Mouse (Mus musculus) kidney, adult 18-20 months (tissue): ENCODE results near the gene Zfp827.
"Not testable (repeated sequence)": the region's sequence is repeated elsewhere in the genome, so short reads cannot be mapped to it uniquely, and the experiment has no call there.

Source experiments
- DNase-seq: peaks from one replicate; pipeline ENCODE4 v3.0.0; 2021

Zfp827 gene

DNA sequence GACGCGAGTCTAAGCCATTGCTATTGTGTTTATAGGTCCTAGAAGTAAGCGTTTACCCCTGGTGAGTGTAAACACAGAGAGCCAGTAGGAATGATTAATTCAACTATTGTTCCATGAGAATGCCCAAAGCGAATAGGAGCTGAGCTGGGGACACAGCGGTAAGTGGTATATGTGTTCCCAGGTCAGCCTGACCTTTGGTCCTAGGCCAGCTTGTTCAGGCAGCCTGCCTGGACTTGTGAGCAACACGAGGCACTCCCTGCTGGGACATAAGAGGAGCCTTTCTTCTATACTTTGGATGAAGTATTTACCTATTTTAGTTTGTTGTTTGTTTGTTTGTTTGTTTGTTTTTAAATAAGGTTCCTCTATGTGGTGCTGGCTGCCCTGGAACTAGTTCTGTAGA, 86.3 kb downstream of the Zfp827 start:
- peak; percentile 59 for DNase-seq

DNA sequence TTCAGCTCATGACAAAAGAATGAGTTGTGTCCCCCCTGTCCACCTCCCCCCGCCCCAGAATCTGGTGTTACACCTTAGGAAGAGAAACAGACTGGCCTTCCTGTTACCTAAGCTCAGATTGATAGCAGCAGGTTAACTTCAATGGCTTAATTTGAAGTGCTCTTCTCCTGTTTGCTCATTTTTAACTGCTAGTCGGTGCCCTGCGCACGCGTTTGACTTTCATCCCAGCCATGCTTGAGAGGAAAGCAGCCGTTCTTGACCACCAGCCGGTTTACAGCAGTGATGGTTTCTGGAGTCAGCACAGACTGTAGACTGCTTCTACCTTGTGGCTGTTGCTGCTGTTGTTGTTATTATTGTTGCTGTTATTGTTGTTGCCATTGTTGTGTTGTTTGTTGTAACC, 88.2 kb downstream of the Zfp827 start:
- no peak for DNase-seq

DNA sequence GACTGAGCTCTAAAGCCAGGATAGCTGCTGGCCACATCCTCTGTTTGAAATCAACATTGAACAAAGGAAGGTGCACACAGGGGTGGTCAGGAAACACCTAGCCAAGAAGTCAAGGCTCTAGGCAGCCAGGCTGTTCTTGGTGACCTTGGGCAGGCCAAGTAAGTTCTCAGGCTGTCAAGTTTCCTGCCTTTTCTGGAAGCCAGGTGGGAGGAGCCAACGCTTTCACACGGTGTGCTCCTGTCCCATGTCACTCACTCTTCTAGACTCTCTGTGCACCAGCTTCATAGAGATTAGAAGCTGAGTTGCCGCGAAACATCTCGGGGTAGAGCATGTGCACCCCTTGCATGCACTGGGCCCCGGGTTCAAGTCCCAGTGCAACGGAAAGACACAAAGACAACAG, 89.5 kb downstream of the Zfp827 start:
- DNase-seq, result no peak

DNA sequence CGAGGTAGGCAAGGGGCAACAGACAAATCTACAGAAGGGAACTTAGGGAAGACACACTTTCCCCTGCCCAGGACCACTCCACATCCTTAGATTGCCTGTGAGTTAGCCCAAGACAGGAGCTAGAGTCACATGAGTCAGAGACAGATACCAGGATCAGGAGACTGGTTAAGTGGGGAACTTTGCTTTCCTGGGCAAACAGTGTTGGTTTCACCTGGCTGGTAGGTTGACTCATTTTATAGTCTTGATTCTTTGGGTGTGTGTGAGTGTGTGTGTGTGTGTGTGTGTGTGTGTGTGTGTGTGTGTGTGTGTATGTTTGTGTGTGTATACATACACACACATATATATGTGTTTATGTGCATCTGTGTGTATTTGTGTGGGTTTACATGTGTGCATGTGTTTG, 93.4 kb downstream of the Zfp827 start:
- no peak for DNase-seq

DNA sequence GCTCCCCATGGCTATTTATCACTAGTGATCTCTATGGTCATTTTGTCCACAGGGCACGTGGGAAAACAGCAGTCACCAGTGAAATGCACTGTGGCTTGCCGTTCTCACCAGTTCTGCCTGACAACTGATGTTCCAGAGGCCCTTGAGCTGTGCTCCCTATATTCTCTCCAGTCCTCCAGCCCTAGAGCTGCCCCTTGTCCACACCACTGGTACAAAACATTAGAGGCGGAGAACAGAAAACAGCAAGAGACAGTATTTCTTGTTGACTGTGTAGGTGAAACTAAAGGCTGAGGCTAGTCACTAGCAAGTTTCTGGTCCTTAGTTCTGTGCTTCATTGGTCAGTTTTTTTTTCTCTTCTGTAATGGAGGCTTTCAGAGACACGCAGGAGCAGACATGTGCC, 96.0 kb downstream of the Zfp827 start:
- no peak for DNase-seq

DNA sequence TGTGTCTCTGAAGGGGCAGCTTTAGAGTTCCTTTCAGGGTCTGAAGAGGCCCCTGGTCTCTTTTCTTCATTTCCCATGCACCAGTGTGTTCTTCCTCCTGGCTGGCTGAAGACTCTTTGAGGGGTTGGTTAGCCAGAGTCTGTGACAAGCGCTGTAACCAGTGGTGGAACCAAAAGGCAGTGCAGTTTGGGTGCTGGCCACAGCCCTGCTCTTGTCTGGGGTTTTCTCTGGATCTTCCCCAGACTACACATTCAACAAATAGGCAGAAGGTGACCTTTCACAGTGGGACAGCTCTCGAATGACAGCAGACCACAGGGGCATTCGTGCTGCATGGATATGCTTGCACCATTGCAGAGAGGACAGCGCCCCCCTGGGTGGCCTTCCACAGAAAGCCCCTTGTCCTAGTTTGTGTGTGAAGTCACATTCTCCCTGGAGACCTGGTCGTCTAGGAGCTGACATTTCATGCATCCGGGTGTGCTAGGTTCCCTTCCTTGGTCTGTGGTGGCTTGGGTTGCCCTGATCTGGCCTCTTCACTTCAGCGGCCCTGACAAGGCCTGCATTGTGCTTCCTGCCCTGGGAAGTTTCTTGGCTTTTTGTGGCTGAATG, 99.1 kb downstream of the Zfp827 start:
- no peak for DNase-seq

DNA sequence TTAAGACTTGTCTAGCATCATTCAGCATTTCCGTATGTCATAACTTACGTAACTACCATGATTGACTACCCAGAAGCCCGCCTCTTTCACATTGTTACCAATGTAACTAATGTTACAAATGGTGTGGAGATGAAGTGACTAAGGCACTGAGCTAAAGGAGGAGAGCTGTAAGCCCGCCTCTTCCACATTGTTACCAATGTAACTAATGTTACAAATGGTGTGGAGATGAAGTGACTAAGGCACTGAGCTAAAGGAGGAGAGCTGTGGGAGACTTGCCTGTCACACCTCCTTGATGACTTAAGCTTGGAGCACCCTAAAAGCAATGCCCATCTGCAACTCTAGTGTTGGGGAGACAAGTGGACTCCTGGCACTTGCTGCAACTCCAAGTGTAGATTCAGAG, 100.3 kb downstream of the Zfp827 start:
- not testable (repeated sequence) for DNase-seq

DNA sequence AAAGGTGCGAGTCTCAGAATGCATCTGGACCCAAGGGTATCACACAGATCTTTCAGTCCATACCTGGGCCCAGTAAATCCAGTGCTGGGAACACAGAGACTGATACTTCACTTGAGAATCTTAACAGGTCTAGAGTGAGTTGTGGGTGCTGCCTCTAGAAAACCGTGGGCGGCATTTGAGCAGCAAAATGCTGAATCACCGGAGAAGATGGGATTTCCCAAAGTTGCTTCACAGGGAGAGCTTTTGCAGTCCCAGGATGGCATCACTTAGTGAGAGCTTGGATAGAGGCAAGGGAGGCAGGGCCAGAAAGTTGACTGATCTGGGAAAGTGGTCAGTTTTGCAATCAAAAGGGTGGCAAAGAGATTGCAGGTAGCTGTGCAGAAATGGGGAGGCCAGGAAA, 111.4 kb downstream of the Zfp827 start:
- no peak for DNase-seq

DNA sequence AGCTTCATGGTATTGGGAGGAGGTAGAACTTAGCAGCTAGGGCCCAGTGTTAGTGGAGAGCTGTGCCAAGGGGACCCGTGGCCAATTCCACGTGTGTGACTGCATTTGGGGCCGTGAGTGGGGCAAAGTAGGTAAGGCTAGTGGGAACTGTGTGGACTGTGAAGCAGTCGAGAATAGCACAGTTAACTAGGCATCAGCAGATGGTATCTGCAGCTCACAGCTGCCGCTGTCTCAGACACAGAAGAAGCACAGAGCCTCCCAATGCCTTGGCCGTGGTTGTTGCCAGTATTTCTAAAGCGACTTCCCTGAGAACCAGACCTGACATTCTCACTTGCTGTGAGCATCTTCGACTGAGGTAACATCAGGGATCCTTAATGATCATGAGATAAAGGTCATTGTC, 112.7 kb downstream of the Zfp827 start:
- no peak for DNase-seq

DNA sequence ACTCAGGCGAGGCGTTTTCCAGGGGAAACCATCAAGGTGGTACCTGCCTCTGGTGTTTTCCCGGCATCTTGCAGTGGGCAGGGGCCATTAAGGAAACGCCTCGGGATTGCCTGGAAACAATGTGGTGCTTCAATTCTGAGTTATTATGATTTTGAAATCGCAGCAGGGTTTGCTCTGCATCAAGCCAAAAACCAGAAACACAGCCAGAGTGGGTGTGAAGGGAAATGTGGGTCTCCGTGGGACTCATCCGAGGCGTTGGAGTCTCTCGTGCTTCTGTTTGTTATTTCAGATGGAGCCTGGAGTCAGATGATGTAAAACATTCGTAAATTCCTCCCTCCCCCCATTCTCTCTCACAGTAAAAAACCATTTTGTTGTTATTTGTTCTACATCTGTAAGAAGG, 113.4 kb downstream of the Zfp827 start:
- no peak for DNase-seq

DNA sequence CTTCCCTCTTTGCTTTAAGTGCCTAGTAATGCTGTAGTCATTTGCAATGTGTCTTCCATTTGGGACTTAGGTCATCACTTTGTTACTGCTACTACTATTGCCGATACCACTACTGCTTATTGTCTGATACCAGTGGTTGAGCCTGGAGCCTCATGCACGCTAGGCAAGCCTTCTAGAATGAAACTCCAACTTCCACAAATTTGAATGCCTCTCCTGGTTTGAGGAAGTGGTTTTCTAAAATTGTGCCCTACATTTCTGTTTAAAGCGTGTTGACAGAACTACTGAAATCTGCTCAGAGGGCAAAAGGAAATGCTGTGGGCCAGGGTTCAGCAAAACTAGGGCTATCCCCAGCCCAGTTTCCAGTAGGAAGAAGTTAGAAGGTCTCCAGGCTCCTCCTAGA, 115.5 kb downstream of the Zfp827 start:
- no peak for DNase-seq

DNA sequence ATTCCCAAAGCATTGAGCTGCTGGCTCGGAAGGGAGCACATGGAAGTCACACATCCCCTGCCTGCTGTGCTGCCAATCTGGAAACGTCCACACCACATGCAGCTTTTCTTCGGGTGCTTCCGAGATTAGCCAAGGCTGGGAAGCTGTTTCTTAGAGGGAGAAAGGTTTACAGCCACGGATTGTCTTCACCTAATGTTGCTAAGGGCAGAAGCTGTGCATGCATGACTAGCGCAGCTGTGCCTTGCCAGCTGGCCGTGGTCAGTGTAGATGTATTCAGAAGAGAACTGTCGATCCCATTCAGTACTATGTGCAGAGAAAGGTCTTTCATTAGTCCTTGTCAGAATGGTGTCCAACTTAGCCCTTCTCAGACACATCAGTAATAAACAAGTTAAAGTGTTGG, 117.0 kb downstream of the Zfp827 start:
- no peak for DNase-seq

DNA sequence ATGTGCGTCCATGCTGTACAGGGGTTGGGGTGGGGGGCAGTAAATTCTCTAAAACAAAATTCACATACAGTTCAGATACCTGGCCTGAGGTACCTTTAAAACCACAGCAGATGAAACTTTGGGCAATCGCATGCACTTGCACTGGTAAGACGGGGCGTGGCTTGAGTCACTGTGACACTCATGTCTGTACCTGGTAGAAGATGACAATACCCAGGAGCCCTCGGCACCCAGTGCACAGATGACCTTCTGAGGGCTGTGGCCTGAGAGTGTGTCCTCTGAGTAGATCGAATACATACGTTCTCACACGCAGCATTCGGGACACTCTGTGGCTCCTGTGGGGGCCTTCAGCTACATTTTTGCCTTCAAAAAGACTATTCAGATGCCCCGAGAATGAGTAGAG, 117.4 kb downstream of the Zfp827 start:
- DNase-seq, result no peak

DNA sequence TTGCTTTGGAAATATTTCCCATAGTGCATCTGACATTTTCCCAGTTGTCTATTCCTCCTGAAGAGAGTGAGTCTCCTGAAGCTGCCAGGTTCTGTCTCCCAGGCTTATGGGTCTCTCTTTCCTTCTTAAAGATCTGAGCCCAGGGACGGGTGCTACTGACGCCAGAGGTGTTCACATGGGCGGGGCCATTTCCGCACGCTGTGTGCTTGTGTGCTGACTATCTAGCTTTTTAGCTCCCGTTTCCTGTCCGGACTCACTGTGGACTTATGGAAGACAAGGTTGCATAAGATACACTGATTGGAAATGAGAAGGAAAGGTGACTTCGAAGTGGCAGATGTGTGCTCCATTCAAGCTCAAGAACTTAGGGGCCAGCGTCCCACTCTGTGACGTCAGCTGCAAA, 120.6 kb downstream of the Zfp827 start:
- DNase-seq, result no peak

DNA sequence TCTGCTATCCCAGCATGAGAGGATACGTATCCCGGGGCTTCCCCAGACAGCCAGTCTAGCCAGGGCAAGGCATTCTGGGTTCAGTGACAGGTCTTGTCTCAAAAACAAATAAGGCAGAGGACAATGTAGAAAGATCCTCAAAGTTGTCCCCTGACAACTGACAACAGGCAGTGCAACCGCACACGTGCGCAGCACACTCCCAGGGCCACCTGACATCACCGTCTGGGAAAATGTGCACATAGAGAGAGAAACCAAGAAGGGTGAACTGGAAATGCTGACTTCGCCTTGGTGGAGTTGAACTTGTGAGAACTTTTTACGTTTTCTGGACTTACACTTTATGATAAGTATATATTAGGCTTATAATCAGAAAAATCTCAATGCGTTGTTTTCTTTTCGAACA, 121.6 kb downstream of the Zfp827 start:
- DNase-seq, result no peak

DNA sequence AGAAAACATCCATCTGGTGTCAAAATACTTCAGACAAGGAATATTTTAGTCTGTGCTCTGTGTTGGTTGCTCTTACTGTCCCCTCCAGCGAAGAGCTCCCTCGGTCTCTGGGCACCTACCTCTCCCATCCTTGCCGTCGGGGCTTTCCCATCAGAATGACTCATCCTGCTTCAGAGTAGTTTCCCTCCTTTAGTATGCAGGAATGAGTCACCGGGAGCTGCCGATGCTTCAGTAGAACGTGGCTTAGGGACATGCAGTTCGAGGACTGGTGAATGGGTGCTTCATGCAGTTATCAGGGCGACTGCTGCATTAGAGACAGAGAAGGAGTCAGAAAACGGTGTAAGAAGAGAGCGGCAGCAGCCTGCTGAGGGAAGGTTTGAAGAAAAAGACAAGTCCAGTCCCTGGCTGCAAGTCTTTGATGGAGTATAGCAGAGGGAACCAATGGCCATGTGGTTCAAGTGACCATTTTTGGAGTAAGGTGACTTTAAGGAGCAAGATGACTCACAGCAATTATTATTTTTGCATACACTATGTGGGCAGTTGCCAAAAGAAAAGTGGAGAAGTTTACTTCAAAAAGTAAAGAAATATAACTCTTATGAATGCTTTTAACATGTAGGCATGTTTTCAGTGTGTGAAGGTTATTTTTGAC, 122.4 kb downstream of the Zfp827 start:
- no peak for DNase-seq

DNA sequence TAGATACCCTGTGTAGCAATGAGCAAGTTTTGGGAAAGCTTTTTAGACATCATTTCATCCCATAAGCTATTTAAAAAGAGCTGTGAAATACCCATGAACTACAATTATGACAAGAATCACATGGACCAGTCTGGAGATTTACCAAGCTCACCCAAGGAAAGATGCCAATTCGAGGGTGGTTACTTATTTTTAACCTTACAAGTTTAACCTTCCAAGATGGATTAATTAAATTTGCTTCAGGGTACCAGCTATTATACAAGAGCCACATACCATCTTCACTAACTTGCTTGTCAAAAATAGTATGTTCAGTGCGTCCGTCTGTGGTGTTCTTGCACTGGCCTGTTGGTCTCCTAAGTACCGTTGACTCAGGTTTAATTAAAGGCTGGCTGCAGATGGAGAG, 123.4 kb downstream of the Zfp827 start:
- no peak for DNase-seq

DNA sequence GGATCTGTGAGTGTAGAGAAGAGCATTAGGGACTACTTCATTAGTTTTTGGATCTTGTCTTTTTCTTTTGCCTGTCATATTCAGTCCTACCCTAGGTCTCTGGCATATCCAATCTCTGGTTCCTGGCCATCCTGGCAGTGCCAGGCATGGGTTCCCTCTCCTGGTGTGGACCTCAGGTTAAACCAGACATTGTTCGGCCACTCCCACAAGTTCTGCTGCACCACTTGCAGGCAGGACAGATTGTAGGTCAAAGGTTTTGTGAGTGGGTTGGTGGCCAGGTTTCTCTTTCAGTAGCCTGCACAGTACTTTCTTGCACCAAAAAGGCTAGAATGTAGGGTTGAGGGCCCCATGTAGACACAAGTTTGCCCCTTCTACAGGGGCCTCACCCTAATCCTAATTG, 125.0 kb downstream of the Zfp827 start:
- DNase-seq, result no peak

DNA sequence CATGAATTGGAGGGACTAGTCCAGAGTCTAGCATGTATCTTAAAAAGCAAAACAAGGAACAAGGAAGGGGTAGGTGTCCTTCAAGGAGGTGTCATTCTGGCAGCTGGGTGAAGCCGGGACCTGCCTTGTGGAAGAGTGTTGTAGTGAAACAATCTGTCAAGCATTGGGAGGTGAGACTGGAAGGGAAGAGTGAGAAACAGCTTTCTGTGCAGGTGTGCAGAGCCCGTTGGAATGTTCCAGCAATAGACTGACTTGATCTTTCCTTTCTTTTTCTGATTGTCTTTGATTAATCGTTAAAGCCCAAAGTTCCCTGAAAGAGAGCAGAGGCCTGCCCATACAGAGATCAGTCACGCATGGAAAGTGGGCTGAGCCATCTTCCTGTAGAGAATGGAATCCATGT, 125.4 kb downstream of the Zfp827 start:
- no peak for DNase-seq

DNA sequence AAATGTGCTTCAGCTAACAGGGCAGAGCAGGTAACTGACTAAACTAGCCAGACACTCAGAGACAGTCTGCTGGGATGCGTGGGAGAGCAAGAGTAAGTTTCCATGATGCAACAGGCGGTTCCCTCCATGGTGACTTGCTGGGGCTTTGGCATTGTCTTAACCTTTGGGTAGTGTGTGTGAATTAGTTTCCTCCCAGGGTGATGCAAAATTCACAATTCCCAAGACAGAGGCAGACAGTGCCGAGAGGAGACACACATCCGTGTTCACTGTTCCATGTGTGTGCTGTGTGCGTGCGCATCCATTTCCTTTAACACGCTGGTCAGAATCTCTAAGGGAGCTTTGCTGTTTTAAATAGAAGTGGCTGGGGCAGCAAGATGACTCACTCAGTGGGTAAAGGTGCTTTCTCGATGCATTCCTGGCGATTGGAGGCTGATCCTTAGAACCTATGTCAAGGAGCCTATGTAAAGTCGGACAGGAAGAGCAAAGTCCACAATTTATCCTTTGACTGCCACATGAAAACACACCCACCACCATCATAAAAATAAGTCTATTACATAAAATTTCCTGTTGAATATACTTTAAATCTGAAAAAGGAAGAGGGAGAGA, 127.4 kb downstream of the Zfp827 start:
- no peak for DNase-seq

DNA sequence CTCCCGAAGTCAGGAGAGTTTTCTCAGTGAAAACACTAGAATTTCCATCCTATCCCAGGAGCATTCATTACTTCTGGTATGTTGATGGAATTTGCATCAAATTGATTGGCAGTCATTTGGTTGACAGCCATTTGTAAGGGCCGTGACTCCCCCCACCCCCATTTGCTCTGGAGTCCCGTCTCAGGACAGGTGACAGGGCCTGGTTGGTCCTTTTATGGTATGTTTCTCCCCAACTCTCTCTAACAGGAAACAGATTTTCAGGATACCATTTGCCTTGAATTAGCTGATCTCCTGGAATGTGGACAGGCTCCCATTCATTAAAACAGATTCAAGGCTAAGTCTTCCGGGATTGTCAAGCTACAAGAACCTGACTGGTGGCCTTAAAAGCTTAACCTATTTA, 129.1 kb downstream of the Zfp827 start:
- DNase-seq, result no peak

DNA sequence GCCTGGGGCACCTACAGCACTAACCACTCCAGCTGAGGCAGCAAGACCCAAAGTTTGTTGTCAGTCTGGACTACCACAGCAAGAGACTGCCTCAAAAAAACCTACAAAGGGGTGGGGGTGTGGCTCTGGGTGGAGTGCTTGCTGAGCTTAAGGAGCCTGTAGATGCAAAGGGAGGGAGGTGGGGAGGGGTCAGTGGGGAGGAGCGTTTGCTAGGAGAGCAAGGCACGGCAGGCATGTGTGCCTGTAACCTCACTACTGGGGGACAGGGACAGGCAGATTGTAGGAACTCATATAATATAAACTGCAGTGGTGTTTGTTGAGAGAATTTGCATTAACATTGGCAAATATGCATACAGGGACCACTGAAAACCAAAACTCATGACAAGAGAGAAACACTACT, 130.1 kb downstream of the Zfp827 start:
- no peak for DNase-seq

DNA sequence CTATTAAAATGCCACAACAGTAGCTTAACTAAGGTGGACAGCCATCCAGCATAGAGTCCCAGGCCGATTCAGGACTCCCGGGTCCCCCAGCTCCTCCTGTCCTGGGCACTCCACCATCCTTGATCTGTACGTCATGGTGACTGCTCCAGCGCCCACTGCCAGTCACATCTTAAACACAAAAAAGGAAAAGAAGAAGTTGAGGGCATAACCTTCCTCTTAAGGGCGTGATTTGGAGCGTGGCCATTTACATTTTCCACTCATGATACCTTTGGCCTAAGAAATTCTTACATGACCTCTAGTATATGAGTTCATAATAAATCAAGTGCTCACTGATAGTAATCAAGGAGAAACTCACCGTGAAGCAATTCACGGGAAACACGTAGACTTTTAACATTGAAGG, 131.2 kb downstream of the Zfp827 start:
- DNase-seq, result no peak

DNA sequence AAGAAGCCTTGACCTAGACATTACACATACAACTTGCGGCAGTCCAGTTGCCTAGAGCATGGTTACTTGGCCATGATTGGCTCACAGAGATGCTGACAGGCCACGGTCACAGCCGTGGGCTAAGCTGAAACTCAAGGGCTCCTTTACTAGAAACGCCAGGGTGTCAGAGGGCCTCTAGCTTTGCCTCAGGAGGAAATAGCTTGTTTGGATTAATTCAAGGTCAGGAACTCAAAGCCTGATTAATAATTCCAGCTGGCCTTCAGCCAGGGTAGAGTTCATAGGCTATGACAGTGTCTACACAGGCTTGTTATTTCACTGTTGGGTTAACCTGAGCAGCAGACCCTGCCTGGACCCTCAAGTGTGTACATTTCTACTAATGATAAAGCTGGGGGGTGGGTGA, 132.1 kb downstream of the Zfp827 start:
- DNase-seq, result peak; percentile 50

DNA sequence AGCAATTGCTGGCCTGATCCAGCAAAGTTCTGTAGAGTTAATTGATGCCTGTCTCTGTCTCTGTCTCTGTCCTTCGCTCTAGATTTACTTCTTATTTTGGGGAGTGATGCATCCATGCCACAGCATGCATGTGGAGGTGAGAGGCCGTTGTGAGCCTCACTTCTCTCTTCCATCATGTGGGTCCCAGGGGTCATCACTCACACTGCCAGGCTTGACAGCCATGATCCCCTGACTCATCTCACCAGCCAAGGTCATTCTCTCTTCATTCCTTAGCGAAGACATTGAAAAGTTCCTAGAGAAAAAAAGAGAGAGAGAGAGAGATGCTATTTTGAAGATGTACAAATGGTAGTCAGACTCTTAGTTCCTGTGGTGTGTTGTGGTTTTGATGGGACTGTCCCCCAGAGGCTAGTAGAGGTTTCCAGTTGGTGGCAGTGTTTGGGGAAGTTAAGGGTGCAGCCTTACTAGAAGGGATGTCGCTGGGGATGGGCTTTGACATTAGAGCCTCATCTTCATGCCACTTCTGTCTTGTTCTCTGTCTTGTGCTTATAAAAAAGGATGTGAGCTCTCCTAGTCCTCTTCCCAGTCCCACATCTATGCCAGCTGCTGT, 133.0 kb downstream of the Zfp827 start:
- no peak for DNase-seq
